Mouse (Mus musculus) liver, embryonic 15.5 days (tissue): ENCODE results near the gene Uqcc1. TPM values are rescaled to one million over a fixed set of nuclear protein-coding genes. Genes with fewer than 3 reads are reported as not detected.

Experiments
- polyA plus RNA-seq: library from polyadenylated mRNA; unstranded; fragments of >200 nt; fragmentation: Nextera tagmentation; extraction: Ambion mirVana; gene quantifications from 2 replicates; pipeline ENCODE4 v1.2.1, GENCODE M21; 2015

The Uqcc1 gene
- polyA plus RNA-seq, 1 experiment from 2014 or later, result 33.5 TPM

Other genes with a start within 250 kb of the Uqcc1 start
- 51.4 and 56.9 TPM in 2 replicates for gene Trpc4ap, start 237.9 kb downstream of the Uqcc1 start, polyA plus RNA-seq
- gene Edem2, start 200.8 kb downstream of the Uqcc1 start, polyA plus RNA-seq, result 27.6 and 31.9 TPM in 2 replicates
- not detected in 2 replicates for gene Gm17581, start 194.4 kb downstream of the Uqcc1 start, polyA plus RNA-seq
- gene Procr, start 179.2 kb downstream of the Uqcc1 start, polyA plus RNA-seq, result 1.2 and 1.5 TPM in 2 replicates
- gene Mmp24, start 155.0 kb downstream of the Uqcc1 start, polyA plus RNA-seq, result 0.03 TPM in 1 of 2 replicates, not detected in the other
- 4.9 and 5.6 TPM in 2 replicates for gene BC029722, start 110.9 kb downstream of the Uqcc1 start, polyA plus RNA-seq
- 131 and 135 TPM in 2 replicates for gene Eif6, start 103.4 kb downstream of the Uqcc1 start, polyA plus RNA-seq
- 0.07 and 0.09 TPM in 2 replicates for gene Fam83c, start 95.5 kb downstream of the Uqcc1 start, polyA plus RNA-seq
- not detected in 2 replicates for gene Gm15557, start 10.4 kb upstream of the Uqcc1 start, polyA plus RNA-seq
- gene Gdf5, start 15.1 kb upstream of the Uqcc1 start, polyA plus RNA-seq, result not detected in 2 replicates
- 8.2 and 9.7 TPM in 2 replicates for gene Cep250, start 26.1 kb upstream of the Uqcc1 start, polyA plus RNA-seq
- 0.78 and 0.90 TPM in 2 replicates for gene 6430550D23Rik, start 77.7 kb upstream of the Uqcc1 start, polyA plus RNA-seq
- 103 and 122 TPM in 2 replicates for gene Ergic3, start 77.7 kb upstream of the Uqcc1 start, polyA plus RNA-seq
- gene Fer1l4, start 122.6 kb upstream of the Uqcc1 start, polyA plus RNA-seq, result not detected in 2 replicates
- 0.62 and 1.1 TPM in 2 replicates for gene Spag4, start 134.9 kb upstream of the Uqcc1 start, polyA plus RNA-seq
- 20.8 and 22.6 TPM in 2 replicates for gene Cpne1, start 181.7 kb upstream of the Uqcc1 start, polyA plus RNA-seq
- 7.4 and 9.7 TPM in 2 replicates for gene Rbm12, start 181.7 kb upstream of the Uqcc1 start, polyA plus RNA-seq
- gene Gm28036, start 196.8 kb upstream of the Uqcc1 start, polyA plus RNA-seq, result 3.9 and 4.0 TPM in 2 replicates
- 159 and 192 TPM in 2 replicates for gene Romo1, start 213.7 kb upstream of the Uqcc1 start, polyA plus RNA-seq
- gene Nfs1, start 213.9 kb upstream of the Uqcc1 start, polyA plus RNA-seq, result 50.7 and 52.3 TPM in 2 replicates
- 207 and 223 TPM in 2 replicates for gene Rbm39, start 249.9 kb upstream of the Uqcc1 start, polyA plus RNA-seq